Mouse (Mus musculus): ENCODE measurements around the gene Psma4. TPM values are rescaled to one million over a fixed set of nuclear protein-coding genes. Genes with fewer than 3 reads are reported as not detected.

Gene Psma4
- polyA plus RNA-seq (2016; fragmentation: Nextera tagmentation; extraction: Ambion mirVana) = 330 and 337 TPM in 2 replicates

DNA sequence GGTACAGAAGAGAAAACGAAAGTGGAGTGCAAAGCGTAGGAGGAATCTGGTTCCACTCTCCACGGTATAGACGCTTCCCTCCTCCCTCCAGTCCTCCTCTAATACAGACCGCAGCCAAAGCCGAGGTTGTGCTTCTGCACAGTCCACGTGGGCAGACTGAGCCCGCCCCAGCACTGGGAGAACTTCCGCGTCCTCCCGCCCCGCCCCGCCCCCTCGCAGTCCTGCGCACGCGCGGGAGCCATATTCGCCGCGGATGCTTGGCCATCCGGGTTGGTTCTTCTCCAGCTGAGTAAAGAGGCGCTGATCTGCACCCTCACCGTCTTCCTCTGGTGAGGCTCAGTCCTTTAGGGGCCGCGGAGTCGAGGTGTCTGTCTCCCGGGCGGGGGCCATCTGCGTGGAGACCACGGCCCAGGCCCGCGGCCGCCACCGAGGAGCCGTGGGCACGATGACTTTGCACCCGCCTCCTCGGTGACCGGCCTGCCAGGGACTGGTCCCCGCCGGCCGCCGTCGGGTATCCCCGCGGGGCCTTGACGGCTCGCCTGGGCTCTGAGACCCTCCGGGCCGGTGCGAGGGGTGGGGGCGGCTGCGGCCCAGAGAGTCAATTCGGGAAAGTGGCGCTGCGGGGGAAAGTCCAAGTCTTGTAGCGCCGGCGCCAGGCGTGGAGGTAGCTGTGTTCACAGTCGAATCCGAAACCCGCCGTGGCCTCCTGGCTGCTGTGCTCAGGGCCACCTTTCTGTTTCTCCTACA is at the start of gene Psma4, which contains the start of gene AY074887:
Gene Psma4, plus strand, starts transcription at position 216 of the 747 bp plus-strand sequence.
Gene AY074887, minus strand, starts transcription at position 424 of the 747 bp plus-strand sequence.
- H3K4me3 ChIP-seq = peak within 1 kb of the TSS; percentile 98
- peak within 1 kb of the TSS; percentile 91 for H3K27ac ChIP-seq
- no peaks in the 10 kb centered on the region for H3K9me3 ChIP-seq (replicated peaks)
- under 1% methylated on average over 65 of the region's 65 CpGs for WGBS
- H3K36me3 ChIP-seq = peaks cover 38% of the 10 kb centered on the region
- no peaks in the 10 kb centered on the region for H3K27me3 ChIP-seq (ENCODE audit: low read depth, poor library complexity, severe bottlenecking)
- DNase-seq (ENCODE audit: low spot score) = peak; percentile 98
- H3K4me1 ChIP-seq = peaks cover 9% of the 10 kb centered on the region

DNA sequence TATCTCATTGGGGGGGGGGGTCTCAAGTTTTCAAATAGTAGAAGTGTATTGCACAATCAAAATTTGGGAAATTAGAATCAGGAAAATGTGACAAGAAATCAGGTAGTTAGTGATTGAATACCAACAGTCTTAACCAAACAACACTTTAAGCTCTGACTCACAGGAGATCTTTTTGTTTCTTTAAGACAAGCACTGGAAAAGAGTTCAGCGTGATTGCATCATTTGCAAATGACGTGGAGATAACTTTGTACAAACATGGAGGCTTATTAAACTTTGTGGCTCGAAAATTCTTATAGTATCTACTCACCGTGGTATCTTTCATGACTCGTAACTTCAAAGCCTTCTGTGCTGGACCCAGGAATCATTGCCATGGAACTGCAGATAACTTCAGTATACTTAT is 41.1 kb upstream of the Psma4 start:
- Histone ChIP-seq H3K4me3 (no peak overlapping the region), H3K4me1 (no peaks in the 10 kb centered on the region), H3K27me3 (ENCODE audit: low read depth, poor library complexity, severe bottlenecking) (no peaks in the 10 kb centered on the region), H3K36me3 (peaks cover 83% of the 10 kb centered on the region), H3K9me3 (replicated peaks) (no peaks in the 10 kb centered on the region), H3K27ac (no peak overlapping the region)
- DNase-seq (ENCODE audit: low spot score) = no peak
- WGBS = 94% methylated on average over 5 of the region's 5 CpGs

GRCm38 (mm10) chr9:54915576-54915975 is 35.0 kb upstream of the Psma4 start:
- H3K27me3 ChIP-seq (ENCODE audit: low read depth, poor library complexity, severe bottlenecking) = no peaks in the 10 kb centered on the region
- no peak overlapping the region for H3K4me3 ChIP-seq
- no peak overlapping the region for H3K27ac ChIP-seq
- H3K9me3 ChIP-seq (replicated peaks) = no peaks in the 10 kb centered on the region
- 74% methylated on average over 7 of the region's 7 CpGs for WGBS
- H3K4me1 ChIP-seq = peaks cover 9% of the 10 kb centered on the region
- peaks cover 23% of the 10 kb centered on the region for H3K36me3 ChIP-seq
- no peak for DNase-seq (ENCODE audit: low spot score)

DNA sequence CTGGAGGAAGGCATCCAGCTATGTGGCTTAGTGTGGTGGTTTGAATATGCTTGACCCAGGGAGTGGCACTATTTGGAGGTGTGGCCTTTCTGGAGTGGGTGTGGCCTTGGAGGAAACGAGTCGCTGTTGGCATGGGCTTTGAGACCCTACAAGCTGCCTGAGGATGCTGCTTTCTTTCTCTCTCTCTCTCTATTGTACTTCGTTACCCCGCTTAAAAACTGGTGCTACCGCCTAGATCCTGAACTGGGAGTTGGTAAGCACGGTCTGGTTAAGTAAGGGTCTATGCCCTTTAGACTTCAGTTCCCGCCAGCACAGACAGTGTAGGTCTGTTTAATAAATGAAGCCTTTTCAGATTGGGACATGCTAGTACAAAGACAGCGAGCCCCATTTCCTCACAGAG is 34.2 kb upstream of the Psma4 start:
- H3K9me3 ChIP-seq (replicated peaks) = no peaks in the 10 kb centered on the region
- H3K4me3 ChIP-seq = peak overlapping the region; percentile 73
- WGBS = 71% methylated on average over 8 of the region's 8 CpGs

GRCm38 (mm10) chr9:54917010-54917677 is 33.4 kb upstream of the Psma4 start, which contains the start of gene Hykk:
Gene Hykk (plus strand): TSS chr9:54917283.
- H3K9me3 ChIP-seq (replicated peaks) = no peaks in the 10 kb centered on the region
- peaks cover 9% of the 10 kb centered on the region for H3K4me1 ChIP-seq
- peak within 1 kb of the TSS; percentile 80 for H3K27ac ChIP-seq
- peak; percentile 85 for DNase-seq (ENCODE audit: low spot score)
- H3K4me3 ChIP-seq = peak within 1 kb of the TSS; percentile 73
- WGBS = under 1% methylated on average over 34 of the region's 34 CpGs
- H3K36me3 ChIP-seq = peaks cover 7% of the 10 kb centered on the region
- H3K27me3 ChIP-seq (ENCODE audit: low read depth, poor library complexity, severe bottlenecking) = no peaks in the 10 kb centered on the region

More for the DNA sequence above, 34.2 kb upstream of the Psma4 start:
- Histone ChIP-seq H3K4me1 (peaks cover 9% of the 10 kb centered on the region), H3K27ac (no peak overlapping the region), H3K36me3 (peaks cover 15% of the 10 kb centered on the region), H3K27me3 (ENCODE audit: low read depth, poor library complexity, severe bottlenecking) (no peaks in the 10 kb centered on the region)
- DNase-seq (ENCODE audit: low spot score) = no peak

DNA sequence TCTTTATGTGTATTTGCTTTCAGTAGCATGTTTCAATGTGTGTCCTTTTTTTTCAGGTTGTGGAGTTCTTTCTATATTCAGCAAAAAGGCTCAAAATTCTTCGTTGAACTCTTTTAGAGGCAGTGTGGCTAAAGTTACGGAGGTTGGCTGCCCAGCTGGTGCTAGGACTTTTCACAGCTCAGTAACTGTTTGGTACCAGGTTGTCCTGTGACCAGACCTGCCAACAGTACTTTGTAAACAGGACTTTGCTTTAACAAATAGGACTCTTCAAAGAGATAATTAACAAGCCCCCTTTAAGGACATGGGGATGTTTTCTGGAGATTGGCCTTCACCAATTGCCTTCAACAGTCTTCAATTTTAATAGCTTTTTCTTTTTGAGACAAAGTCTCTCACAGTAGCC is 32.4 kb upstream of the Psma4 start:
- no peak for DNase-seq (ENCODE audit: low spot score)
- Histone ChIP-seq H3K9me3 (replicated peaks) (no peaks in the 10 kb centered on the region), H3K27ac (no peak overlapping the region), H3K4me3 (peak overlapping the region; percentile 73; the same call in 1 of the 2 replicates), H3K36me3 (peaks cover 7% of the 10 kb centered on the region), H3K4me1 (peaks cover 9% of the 10 kb centered on the region), H3K27me3 (ENCODE audit: low read depth, poor library complexity, severe bottlenecking) (no peaks in the 10 kb centered on the region)
- 77% methylated on average over 2 of the region's 2 CpGs for WGBS

GRCm38 (mm10) chr9:54918781-54919180 is 31.8 kb upstream of the Psma4 start:
- peaks cover 9% of the 10 kb centered on the region for H3K4me1 ChIP-seq
- H3K36me3 ChIP-seq = peaks cover 6% of the 10 kb centered on the region
- no peak overlapping the region for H3K4me3 ChIP-seq
- no peak for DNase-seq (ENCODE audit: low spot score)
- 96% methylated on average over 5 of the region's 5 CpGs for WGBS
- H3K27me3 ChIP-seq (ENCODE audit: low read depth, poor library complexity, severe bottlenecking) = no peaks in the 10 kb centered on the region
- no peaks in the 10 kb centered on the region for H3K9me3 ChIP-seq (replicated peaks)
- no peak overlapping the region for H3K27ac ChIP-seq

- 60% methylated on average over 4 of the region's 4 CpGs for WGBS
- peaks cover 6% of the 10 kb centered on the region for H3K36me3 ChIP-seq
- H3K4me3 ChIP-seq = no peak overlapping the region
- no peak for DNase-seq (ENCODE audit: low spot score)
- no peaks in the 10 kb centered on the region for H3K9me3 ChIP-seq (replicated peaks)
- H3K27me3 ChIP-seq (ENCODE audit: low read depth, poor library complexity, severe bottlenecking) = no peaks in the 10 kb centered on the region
- peaks cover 9% of the 10 kb centered on the region for H3K4me1 ChIP-seq
- no peak overlapping the region for H3K27ac ChIP-seq
Measured at GRCm38 (mm10) chr9:54919946-54920345, 30.6 kb upstream of the Psma4 start.

DNA sequence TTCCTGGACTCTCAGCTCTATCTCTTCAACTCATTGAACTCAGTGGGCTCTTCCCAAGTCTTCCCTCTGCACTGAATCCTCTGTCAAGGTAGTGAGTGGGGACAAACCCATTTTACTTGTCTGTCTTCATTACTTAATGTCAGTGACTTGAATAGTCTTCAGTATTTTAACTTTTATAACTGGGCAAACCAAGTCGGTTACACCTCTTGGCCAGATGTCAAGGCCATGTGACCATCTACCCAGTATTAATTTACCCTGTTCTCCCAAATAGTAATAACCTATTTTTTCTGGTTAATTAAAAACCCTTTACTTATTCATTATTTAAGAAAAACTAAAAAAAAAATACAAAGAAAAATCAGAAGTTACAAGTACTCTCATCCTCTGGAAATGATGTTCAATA is 19.8 kb upstream of the Psma4 start:
- Histone ChIP-seq H3K9me3 (replicated peaks) (no peaks in the 10 kb centered on the region), H3K4me1 (no peaks in the 10 kb centered on the region), H3K36me3 (no peaks in the 10 kb centered on the region), H3K4me3 (no peak overlapping the region), H3K27me3 (ENCODE audit: low read depth, poor library complexity, severe bottlenecking) (no peaks in the 10 kb centered on the region), H3K27ac (no peak overlapping the region)
- no peak for DNase-seq (ENCODE audit: low spot score)
- WGBS = 95% methylated on average over 1 of the region's 1 CpGs

GRCm38 (mm10) chr9:54931765-54932164 is 18.8 kb upstream of the Psma4 start:
- DNase-seq (ENCODE audit: low spot score) = no peak
- no peaks in the 10 kb centered on the region for H3K4me1 ChIP-seq
- no peaks in the 10 kb centered on the region for H3K9me3 ChIP-seq (replicated peaks)
- H3K27me3 ChIP-seq (ENCODE audit: low read depth, poor library complexity, severe bottlenecking) = no peaks in the 10 kb centered on the region
- no peaks in the 10 kb centered on the region for H3K36me3 ChIP-seq
- H3K4me3 ChIP-seq = no peak overlapping the region
- H3K27ac ChIP-seq = no peak overlapping the region
- 6% methylated on average over 1 of the region's 1 CpGs for WGBS

GRCm38 (mm10) chr9:54932379-54932778 is 18.2 kb upstream of the Psma4 start:
- 70% methylated on average over 2 of the region's 2 CpGs for WGBS
- no peak overlapping the region for H3K4me3 ChIP-seq
- no peak overlapping the region for H3K27ac ChIP-seq
- H3K4me1 ChIP-seq = no peaks in the 10 kb centered on the region
- H3K9me3 ChIP-seq (replicated peaks) = no peaks in the 10 kb centered on the region
- H3K27me3 ChIP-seq (ENCODE audit: low read depth, poor library complexity, severe bottlenecking) = no peaks in the 10 kb centered on the region
- H3K36me3 ChIP-seq = no peaks in the 10 kb centered on the region
- DNase-seq (ENCODE audit: low spot score) = no peak

DNA sequence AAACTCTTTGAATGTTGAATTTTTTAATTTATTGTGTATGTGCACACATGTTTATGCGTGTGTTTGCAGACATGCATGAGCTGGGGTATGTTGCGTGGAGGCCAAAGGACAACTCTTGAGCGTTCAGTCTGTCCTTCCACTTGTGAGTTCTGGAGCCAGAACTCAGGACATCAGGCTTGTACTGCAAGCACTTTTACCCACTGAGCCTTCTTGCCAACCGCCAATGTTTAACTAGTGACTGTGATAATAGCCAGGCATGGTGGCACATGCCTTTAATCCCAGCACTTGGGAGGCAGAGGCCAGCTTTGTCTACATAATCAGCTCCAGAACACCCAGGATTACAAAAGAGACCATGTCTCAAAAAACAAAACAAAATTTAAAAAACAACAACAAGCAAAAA is 8.5 kb upstream of the Psma4 start:
- H3K4me3 ChIP-seq = no peak overlapping the region
- H3K27ac ChIP-seq = no peak overlapping the region
- no peaks in the 10 kb centered on the region for H3K36me3 ChIP-seq
- no peaks in the 10 kb centered on the region for H3K9me3 ChIP-seq (replicated peaks)
- 84% methylated on average over 4 of the region's 4 CpGs for WGBS
- no peak for DNase-seq (ENCODE audit: low spot score)
- H3K4me1 ChIP-seq = no peaks in the 10 kb centered on the region
- H3K27me3 ChIP-seq (ENCODE audit: low read depth, poor library complexity, severe bottlenecking) = no peaks in the 10 kb centered on the region

- no peak overlapping the region for H3K4me3 ChIP-seq
- WGBS = 77% methylated on average over 2 of the region's 2 CpGs
Measured at GRCm38 (mm10) chr9:54944467-54944866, 6.1 kb upstream of the Psma4 start.

More at GRCm38 (mm10) chr9:54944467-54944866, 6.1 kb upstream of the Psma4 start:
- no peak for DNase-seq (ENCODE audit: low spot score)
- Histone ChIP-seq H3K36me3 (no peaks in the 10 kb centered on the region), H3K9me3 (replicated peaks) (no peaks in the 10 kb centered on the region), H3K27me3 (ENCODE audit: low read depth, poor library complexity, severe bottlenecking) (no peaks in the 10 kb centered on the region), H3K4me1 (no peaks in the 10 kb centered on the region), H3K27ac (no peak overlapping the region)

All from limb, embryonic 10.5 days (tissue).